Mouse (Mus musculus) testis, adult 2 months (tissue): Measurements from ENCODE around the gene Gm10160.

Source experiments
- CTCF ChIP-seq: fragments of 200-500 bp; IDR thresholded peaks from 2 replicates; pipeline ENCODE4 v1.5.1; 2012; ENCODE audit warnings: low read depth, mild to moderate bottlenecking, inconsistent platforms, low read length, moderate library complexity; ENCODE audit not compliant: control insufficient read depth, insufficient read depth, insufficient replicate concordance
- POLR2A ChIP-seq: fragments of 200-500 bp; IDR thresholded peaks from 2 replicates; pipeline ENCODE4 v1.6.1; 2012; ENCODE audit warnings: low read depth, mild to moderate bottlenecking, inconsistent platforms, low read length, moderate library complexity; ENCODE audit not compliant: control insufficient read depth

- TF ChIP-seq POLR2A (no peak), CTCF (no peak)
Observed at GRCm38 (mm10) chr7:81881600-81881999, 26.0 kb upstream of the Gm10160 start.
